Mouse (Mus musculus) testis, postnatal 14 days (tissue): ENCODE measurements around the gene Sdr42e1.

Experiments used
- DNase-seq: peaks from one replicate; pipeline ENCODE4 v3.0.0; 2021; ENCODE audit warnings: low spot score

The Sdr42e1 gene

GRCm38 (mm10) chr8:117660358-117661031 is 13.0 kb downstream of the Sdr42e1 start:
- no peak for DNase-seq

- no peak for DNase-seq
Observed at GRCm38 (mm10) chr8:117658990-117659389, 14.5 kb downstream of the Sdr42e1 start.

- DNase-seq = no peak
Observed at GRCm38 (mm10) chr8:117652318-117652717, 21.2 kb downstream of the Sdr42e1 start.

GRCm38 (mm10) chr8:117646440-117646839 is 27.0 kb downstream of the Sdr42e1 start:
- DNase-seq = no peak

GRCm38 (mm10) chr8:117646020-117646419 is 27.5 kb downstream of the Sdr42e1 start:
- no peak for DNase-seq

- DNase-seq = no peak
Observed at GRCm38 (mm10) chr8:117645486-117645885, 28.0 kb downstream of the Sdr42e1 start.

GRCm38 (mm10) chr8:117639631-117640030 is 33.9 kb downstream of the Sdr42e1 start:
- no peak for DNase-seq

GRCm38 (mm10) chr8:117637462-117637861 is 36.0 kb downstream of the Sdr42e1 start:
- DNase-seq = no peak

GRCm38 (mm10) chr8:117634406-117634805 is 39.1 kb downstream of the Sdr42e1 start:
- DNase-seq = no peak

GRCm38 (mm10) chr8:117632532-117632931 is 41.0 kb downstream of the Sdr42e1 start:
- no peak for DNase-seq

- DNase-seq = no peak
Observed at GRCm38 (mm10) chr8:117627096-117627495, 46.4 kb downstream of the Sdr42e1 start.

- DNase-seq = no peak
Observed at GRCm38 (mm10) chr8:117626040-117626838, 47.2 kb downstream of the Sdr42e1 start.

GRCm38 (mm10) chr8:117612861-117613260 is 60.6 kb downstream of the Sdr42e1 start:
- no peak for DNase-seq
